Mouse (Mus musculus): ENCODE data around the gene Mvb12b.

Gene Mvb12b

DNA sequence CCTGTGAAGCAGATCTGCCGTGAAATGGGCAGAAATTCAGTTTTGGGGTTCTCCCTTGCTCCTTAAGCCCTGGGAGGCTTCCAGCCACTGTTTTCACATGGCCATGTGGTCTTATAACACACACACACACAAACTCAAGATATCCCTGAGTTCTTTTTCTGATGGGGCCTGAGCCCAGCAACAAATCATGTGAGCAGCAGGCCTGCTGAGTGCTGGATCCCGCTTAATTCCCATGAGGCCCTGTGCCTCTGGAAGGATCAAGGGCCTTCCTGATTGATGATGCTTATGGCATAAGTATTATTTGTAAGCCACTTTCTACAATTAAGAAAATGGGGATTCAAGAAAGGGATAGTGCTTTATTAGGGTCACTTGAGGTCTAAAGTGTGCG is 2.5 kb downstream of the Mvb12b start:
- DNase-seq (ENCODE audit: low spot score): no peak

DNA sequence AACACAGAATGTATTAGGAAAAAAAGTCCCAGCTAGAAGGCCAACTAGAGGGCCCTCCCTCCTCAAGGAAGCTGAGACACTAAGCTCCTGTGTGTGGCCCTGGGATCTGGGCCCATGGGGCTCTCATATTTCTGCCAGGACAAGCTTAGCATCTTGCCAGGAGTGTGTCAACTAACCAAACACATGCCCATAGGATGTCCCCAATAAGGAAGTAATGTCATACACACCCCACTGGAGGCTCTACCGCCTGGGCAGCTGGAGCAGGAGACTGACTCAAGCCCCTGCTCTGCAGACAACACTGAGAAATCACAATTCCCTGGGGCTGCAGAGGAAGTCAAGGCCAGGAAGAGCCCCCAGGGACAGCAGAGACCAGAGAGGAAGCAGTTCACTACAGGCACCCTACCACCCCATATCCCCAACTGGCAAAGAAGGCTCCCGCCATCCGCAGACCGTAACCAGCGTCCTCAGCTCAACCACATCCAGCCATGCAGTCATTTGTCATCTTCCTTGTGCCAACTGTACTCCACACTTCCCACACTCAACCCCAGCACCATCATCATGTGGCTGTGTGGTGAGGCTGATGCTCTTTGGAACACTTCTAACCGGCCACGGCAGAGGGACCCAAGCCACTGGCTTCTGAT is 3.0 kb downstream of the Mvb12b start:
- no peak for DNase-seq (ENCODE audit: low spot score)

DNA sequence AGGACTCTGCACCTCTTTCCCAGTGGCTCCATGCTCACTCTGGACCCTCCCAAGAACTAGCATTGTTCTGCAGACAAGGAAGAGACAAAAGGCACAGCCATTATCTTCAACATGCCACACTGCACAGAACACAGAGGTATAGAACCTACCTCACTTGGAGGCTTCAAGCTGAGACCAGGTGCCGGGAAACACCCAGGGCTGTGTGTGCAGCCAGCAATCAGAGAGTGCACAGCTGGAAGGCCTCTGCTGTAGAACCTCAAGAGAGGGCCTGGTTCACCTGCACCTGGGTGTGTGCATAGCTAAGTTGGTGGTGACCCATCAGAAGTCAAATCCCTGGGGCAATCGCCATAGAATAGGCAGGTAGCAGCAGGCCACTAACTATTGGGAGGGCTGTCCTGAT is 8.5 kb downstream of the Mvb12b start:
- DNase-seq (ENCODE audit: low spot score): no peak

DNA sequence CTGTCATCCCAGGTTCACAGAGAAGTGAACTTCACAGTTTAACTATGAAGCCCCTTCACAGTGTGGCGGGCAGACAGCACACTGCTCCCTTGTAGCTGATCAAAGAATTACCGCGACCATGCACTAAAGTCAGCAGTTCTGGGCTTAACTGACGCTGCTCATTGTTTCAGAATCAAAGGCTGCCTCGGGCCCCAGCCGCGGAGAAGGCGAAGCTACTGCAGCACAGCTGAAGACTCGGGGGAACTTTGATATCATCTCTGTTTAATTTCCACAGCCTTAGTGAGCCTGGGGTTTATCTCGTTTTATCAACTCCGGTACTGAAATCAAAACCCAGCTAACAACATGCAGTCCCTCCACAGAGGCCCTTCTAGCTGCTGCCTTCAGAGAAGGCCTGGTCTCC is 9.3 kb downstream of the Mvb12b start:
- DNase-seq (ENCODE audit: low spot score): no peak

DNA sequence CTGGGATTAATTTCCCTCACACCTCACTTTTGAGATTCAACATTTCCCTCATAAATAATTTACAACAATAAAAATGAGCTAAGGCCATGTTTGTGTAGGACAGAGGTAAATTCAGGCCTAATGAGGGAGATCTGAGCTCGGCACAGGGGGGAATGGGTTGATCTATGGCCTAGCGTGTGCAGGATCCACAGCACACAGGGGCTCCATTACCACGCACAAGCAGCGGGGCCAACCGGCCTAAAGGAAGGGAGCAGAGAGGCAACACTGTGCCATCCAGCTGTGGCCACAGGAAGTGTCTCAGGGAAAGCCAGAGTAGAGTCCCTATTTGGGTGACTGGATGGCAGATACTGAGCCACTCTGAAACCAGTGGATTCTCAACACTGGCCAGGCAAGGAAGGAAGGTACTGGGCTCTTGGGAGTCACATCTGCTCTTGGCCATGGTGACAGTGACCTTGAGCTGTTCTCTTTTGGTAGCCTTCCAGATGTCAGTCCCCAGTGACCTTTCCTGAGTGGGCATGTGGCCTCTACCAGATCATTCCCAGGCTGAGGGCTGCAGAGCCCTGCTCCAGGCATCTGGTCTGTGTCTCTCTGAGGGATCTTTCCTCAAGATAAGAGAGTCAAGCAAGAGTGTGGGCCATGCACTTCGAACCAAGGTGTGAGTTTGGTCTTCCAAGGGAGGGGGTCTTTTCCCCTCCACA is 9.9 kb downstream of the Mvb12b start:
- no peak for DNase-seq (ENCODE audit: low spot score)

DNA sequence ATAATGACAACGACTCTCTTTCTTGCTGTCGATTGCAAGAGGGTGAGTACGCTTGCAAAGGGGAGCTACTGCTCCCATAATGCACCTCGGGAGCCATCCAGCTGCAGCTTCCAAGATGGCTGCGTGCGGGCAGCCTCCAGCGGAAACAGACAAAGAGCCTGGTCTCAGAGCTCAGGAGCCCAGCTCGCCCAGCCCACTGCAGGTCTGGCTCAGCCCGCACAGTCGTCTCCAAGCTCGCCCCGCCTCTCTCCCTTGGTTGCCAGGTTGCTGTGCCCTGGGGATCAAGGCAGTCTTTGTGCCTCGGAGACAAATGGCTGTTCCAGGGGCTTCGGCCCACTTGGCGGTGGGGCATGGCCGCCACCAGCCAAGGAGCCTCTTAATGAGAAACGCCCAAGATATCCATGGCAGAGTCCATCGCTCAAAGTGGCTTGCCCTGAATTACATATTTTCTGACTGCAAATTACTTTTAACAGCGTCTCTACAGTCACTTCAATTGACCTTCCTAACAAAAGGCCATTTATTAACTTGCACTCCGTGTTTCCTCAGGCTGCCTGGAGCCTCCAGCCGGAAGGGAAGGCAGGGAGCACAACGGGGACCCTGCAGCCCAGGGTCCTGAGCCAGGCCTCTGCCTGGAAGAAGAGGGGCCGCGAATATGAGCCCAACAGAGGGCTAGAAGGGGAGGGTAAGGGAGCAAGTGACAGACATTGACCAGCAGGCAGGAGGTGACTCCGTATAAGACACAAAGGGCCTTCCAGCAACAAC is 11.0 kb downstream of the Mvb12b start:
- peak; percentile 72 for DNase-seq (ENCODE audit: low spot score)

DNA sequence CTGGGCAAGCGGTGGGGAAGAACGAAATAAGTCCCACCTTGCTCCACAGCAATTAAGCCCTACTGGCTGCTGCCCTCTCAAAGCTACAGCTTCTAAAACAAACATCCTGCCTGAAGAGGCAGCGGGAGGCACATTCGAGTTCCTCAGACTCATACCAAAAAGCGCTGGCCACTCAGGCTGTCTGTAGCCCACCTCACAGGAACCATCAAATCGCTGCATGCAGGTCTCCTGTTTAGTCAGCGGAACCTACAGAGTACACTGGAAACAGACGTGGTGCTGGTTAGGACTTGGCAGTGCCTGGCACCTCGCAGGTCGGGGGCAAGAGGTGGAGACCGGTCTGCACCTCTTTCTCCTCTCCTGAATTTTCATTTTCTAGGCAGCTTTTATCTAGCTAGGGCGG is 12.2 kb downstream of the Mvb12b start:
- DNase-seq (ENCODE audit: low spot score): no peak

DNA sequence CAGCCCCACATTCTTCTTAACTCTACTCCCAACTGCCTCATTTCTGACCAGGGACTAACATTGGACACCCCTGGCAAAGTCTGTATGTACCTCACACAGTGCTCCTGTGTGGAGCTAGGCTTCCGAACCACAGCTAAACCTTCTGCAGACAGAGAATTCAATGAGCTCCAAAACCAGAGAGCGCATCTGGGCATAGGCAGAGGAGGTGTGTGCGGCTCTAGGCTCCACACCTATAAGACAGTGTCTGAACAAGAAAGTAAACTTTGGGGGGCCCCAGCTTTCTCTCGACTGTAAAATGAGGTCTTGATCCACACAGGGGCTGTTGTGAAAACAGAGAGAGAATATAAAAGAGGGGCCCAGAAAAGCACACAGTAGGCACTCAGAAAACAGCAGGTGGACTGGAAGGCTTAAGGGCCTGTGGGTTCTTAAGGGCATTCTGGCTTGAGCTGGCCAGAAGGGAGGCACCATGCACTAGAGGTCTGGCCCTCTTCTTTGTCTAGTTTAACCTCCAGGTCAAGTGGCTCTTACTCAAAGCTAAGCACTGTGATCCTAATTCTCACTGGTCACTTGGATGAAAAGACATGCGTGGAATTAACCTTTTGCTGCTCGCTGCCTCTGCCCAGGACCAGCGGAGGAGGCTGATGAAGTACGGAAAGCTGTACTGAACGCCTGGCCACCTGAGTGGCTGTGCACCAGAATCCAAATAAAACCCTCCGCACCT is 12.7 kb downstream of the Mvb12b start:
- DNase-seq (ENCODE audit: low spot score): no peak

DNA sequence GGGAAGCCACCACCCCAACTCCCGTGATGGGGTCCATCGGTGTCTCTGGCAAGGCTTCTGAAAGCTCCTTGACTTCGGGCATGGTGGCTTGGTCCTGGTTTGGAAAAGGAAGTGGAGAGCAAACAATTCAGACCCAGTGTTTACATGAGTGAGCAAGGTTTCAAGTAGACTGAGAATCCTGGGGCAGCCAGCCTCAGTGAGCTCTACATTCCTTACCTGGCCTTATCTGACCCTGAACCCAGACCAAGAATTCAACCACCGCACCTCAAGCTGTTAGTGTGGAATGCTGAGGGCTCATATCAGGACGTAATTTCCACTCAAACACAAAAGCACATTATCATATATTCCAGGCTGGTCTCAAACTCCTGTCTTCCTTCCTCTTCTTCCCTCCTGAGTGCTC is 13.4 kb downstream of the Mvb12b start:
- DNase-seq (ENCODE audit: low spot score): no peak

DNA sequence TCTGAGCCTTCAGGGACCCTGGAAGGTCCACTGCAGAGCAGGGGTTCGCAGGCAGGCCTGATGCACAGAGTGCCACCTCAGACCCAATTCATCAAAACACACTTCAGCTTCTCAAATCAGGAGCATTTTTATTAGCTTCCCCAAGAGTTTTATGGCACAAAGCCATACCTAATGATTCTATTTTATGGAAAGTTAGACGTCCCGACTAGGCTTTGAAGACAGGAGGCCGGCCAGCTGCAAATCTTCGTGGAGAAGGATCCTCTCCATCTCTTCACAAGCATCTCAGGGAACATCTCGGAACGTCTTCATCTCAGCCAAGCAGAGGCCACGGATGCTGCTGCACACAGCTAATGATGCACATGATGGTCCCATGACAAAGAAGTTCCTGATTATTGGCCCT is 14.2 kb downstream of the Mvb12b start:
- DNase-seq (ENCODE audit: low spot score): no peak

DNA sequence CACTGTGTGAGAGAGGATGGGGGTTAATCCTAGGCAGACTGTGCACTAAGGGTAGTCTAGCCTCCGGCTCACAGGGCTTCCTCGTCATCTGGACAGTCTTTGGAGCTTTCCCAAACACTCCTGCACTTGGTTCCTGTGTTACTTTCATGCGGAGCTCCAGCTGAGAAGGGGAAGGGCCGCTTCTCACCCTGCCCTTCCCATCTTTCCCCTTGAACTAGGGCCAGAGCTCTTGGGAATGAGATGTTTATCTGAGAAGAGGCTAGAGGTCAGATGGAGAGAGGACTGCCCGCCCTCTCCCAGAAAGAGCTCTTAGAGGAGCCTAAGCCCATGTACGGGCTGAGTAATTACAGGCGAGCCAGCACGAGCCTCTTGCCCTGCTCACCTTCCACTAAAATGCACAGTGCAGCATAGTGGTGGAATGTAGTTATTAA is 14.9 kb downstream of the Mvb12b start:
- DNase-seq (ENCODE audit: low spot score): no peak

DNA sequence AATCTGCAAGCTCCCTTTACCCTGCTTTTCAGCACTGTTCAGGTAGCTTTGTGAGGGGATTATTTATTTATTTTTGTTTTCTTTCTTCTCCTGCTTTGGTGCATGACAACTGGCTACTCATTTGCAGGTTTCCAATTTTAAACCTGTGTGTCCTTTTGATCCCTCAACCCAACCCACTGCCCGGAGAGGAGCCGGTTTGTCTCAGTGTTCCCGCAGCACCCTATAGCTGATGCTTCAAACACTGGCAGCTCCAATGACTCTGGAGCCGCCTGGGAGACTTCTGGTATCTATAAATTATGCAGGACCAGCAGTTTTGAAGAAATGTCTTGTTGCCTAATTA is 16.6 kb downstream of the Mvb12b start:
- no peak for DNase-seq (ENCODE audit: low spot score)

DNA sequence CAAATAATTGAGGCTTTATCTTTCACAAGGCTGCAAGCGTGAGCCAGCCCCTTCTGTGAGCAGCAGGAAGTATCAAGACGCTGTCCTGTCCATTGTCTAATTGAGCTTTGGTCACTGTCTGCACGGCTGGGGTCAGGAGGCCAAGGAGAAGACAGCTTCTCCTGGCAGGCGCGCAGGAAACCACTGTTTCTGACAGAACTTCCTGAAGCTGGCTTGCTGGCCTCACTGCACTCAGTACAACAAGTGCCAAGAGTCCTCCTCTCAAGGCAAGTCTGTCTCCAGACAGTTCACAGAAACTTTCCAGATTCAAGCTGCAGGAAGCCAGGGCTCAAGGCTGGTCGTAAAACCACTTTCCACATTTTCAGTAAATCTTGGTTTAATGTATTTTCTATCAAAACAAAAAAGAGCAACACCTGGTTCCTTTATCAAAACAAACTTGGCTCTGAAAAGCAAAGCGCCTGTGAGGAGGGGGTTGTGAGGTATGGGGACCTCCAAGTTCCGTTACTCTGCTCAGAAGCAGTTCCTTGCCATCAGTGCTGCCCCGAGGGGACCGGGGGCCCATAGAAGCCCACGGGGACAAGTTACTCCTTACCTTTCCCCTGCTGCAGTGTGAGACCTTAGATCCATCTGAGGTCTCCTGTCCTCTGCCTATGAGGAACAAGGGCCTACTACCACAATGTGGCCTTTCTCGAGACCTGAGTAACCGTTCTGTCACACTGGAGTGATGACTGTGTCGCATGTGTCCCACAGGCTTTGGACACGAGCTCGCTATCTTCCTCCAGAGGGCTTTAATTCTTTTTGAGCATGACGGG is 17.2 kb downstream of the Mvb12b start:
- DNase-seq (ENCODE audit: low spot score): peak; percentile 45

DNA sequence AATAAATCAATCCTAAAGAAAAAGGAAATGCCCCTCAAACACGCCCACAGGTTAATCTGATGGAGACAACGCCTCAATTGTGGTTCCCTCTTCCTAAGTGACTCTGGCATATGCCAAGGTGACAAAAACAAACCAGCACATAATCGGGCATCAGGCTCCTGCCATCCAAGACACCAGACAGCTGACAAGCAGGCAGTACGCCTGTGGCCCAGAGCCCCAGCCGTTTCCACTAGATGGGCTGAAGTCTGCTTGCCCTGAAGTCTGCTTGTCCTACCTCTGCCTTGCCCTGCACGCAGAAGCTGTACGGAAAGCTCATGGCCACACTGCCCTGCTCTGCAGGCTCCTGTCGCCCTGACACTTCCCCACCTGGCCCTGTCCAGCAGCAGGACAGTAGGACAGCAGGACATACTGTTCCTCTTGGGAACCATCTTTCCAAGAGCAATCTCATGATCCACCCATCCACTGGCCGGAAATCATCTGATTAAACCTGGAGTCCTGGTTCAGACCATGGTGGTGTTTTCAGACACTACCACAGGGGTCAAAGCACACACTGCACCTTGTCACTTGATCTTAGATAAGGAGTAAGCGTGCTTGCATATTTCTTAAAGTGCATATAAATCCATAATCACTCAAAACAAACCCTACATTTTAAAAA is 17.9 kb downstream of the Mvb12b start:
- DNase-seq (ENCODE audit: low spot score): no peak

DNA sequence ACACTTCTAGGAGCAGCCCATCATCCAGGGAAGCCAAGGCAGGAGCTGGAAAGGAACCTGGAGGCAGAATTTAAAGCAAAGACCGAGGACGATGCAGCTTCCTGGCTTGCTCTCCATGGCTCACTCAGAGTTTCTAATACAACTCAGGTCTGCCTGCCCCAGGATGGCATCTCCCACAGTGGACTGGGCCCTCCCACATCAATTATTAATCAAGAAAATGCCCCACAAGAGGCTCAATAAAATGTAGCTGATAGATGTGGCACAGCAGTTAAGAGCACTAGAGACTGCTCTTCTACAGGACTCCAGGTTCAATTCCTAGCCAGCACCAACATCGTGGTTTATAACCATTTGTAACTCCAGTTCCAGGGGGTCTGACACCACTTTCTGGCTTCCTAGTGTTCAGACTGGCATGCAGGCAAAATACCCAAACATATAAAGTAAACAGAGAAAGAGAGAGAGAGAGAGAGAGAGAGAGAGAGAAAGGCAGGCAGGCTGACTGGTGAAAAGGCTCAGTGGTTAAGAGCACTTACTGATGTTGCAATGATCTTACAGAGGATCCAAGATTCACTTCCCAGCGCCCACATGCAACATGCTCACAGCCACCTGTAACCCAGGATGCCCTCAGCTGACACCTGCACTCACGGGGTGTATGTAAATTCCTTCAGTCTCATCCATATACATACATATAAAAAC is 18.6 kb downstream of the Mvb12b start:
- DNase-seq (ENCODE audit: low spot score): no peak

DNA sequence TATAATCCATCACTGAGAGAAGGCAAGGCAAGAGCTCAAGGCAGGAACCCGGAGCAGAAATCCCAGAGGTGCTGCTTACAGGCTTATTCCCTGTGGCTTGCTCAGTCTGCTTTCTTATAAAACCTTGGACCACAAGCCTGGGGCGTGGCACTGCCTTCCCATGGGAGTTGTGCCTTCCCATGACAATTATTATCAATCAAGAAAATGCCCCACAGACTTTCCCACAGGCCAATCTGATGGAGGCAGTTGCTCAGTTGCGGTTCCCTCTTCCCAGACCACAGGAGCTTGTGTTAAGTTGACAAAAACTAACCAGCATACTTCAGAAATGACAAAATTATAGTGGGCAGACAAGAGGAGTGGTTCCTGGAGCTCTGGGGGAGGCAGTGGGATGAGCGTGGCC is 19.4 kb downstream of the Mvb12b start:
- DNase-seq (ENCODE audit: low spot score): no peak

DNA sequence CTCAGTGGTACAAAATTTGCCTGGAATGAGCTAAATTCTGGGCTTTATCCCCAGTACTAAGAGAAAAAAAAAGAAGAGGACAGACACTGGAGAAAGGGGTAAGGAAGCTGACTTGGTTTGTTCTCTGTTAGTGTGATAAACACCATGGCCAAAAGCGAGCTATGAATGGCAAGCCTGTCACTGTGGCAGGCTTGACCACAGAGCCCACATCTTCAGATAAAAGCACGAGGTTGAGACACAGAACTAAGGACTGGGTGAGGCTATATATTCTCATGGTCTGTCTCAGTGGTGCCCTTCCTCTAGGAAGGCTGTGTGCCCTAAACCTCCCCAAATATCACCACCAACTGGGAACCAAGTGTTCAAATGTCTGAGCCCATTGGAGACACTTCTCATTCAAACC is 31.0 kb downstream of the Mvb12b start:
- DNase-seq (ENCODE audit: low spot score): no peak

DNA sequence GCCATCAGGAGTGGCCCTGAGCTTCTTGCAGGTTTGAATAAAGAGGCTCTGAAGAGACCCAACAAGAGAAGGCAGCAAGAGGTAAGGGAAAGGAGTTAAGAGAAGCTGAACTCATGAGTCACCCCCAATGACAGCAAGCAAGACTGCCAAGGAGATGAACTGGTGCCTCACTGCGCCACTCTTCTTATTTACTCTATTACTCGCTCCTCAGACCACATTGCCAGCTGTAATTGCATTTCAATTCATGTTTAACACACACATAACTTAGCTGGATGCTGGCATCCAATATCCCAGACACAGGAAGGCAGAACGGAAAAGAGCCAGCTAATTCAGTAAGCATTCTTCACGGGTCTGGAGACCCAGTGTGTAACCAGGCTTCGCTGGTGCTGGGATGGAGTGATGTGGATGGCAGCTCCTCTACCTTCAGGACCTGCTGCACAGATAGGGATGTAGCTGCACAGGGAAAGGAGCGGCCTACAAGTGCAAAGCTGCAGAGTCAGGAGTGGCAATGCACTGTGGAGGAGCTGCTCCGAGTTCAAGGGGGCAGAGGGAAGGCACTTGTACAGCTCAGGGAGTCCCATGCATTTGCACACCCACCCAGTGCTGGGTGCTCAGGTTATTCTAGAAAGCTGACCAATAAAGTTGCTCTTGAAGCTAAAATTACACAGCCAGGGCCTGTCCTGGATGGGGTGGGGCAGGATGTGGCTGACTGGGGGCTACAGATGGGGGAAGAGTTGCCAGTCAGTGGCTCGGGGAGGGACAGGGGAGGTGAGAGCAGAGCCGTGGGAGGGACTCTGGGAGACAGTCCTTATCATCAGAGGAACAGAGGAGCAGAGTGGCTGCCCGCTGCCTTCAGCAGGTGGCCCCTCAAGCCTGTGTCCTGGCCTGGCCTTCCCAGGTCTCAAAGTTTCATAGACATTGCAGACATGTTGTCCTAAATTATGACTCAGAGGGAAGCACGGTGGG is 34.5 kb downstream of the Mvb12b start:
- no peak for DNase-seq (ENCODE audit: low spot score)

DNA sequence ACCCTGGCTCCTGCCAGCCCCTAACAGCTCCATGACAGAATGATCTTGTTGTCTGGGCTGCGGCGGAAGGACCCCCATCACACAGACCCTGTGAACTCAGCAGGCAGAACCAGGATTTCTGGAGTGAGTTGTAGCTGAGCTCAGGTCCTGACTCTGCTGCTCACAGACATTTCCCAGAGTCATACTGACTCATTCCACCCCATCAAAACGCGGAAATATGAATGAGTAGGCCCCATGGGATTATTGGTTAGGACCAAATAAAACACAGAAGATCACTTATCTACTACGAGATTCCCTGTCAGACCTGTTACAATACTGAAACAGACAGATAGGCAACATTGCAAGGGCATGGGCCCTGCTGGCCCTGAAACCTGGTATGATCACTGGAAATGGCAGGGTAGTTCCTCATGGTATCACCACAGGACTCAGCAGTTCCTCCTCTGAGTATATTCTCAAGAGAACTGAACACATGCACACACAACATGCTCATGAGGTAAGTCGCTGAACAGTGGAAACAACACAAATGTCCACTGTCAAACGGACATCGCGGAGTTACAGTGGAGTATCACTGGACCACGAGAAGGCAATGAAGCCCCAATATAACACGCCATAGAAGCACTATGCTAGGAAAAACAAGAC is 40.4 kb downstream of the Mvb12b start:
- no peak for DNase-seq (ENCODE audit: low spot score)

Measured in ovary, postnatal 36 days (tissue).